Comparison of ENCODE assay signal across 8 mouse cellular contexts in the genomic region with DNA sequence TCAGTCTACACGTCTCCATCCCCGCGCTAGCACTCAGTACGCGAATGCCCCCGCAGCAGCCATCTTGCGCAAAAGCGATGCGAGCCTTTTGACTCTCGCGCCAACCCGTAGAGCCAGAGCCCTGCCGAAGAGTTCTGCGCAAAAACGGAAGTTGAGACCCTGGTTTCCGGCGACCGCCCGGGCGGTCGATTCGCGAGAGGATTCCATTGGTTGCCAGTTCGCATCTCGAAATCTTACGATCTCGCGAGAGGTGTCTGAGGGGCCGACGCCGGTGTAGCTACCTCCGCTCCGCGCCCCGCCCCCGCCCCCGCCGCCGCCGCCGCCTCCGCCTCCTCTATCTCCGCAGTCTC. TPM values are rescaled to one million over a fixed set of nuclear protein-coding genes. Genes with fewer than 3 reads are reported as not detected.
DNase-seq lines count a peak whose midpoint lies in the region; ATAC-seq and TF ChIP-seq lines count a peak whose summit lies in the region.

TSS of gene Dido1 (minus strand) at position 77 of the 350 bp plus-strand sequence.
TSS of gene Gid8 (plus strand) at position 195 of the 350 bp plus-strand sequence.

- no peaks in the 10 kb centered on the region for H3K27me3 ChIP-seq in Patski
- H3K27me3 ChIP-seq in hindbrain, embryonic 13.5 days, result no peaks in the 10 kb centered on the region

- peaks cover 22% of the 10 kb centered on the region for H3K4me1 ChIP-seq in hindbrain, embryonic 13.5 days (replicated peaks)

- H3K27ac ChIP-seq in hindbrain, embryonic 13.5 days, result peak within 1 kb of the TSS; percentile 90

- CTCF ChIA-PET in Patski (lab: Charles Lee), result no interaction called here

- peak within 1 kb of the TSS; percentile 94 for H3K4me2 ChIP-seq in hindbrain, embryonic 13.5 days

- H3K36me3 ChIP-seq in hindbrain, embryonic 13.5 days, result peaks cover 20% of the 10 kb centered on the region

- WGBS in hindbrain, embryonic 13.5 days, result under 1% methylated on average over 37 of the region's 43 CpGs

- peak; percentile 77 for DNase-seq in Patski (ENCODE audit: low read depth, low spot score)
- DNase-seq in cerebellum, postnatal 14 days, result peak; percentile 97
- peak; percentile 90 to 95 for DNase-seq in frontal cortex, postnatal 14 days (ENCODE audit: low spot score in 2 of 2)
- peak; percentile 91 to 93 for DNase-seq in layer of hippocampus, postnatal 25 days (ENCODE audit: extremely low spot score in 1 of 2, low spot score in 1 of 2)
- DNase-seq in lung, postnatal 25 days (ENCODE audit: low spot score), result peak; percentile 98
- DNase-seq in retina, embryonic 14.5 days (ENCODE audit: low spot score), result peak; percentile 99
- DNase-seq in thymus, postnatal 4 days, result peak; percentile 94

- no peak for TF ChIP-seq CTCF in Patski (IDR thresholded peaks at IDR 0.05)

- ATAC-seq in Patski, result peak; percentile 85
- ATAC-seq in hindbrain, embryonic 13.5 days (ENCODE audit: low FRiP score), result peak; percentile 95

- H3K9me3 ChIP-seq in hindbrain, embryonic 13.5 days, result no peaks in the 10 kb centered on the region

- peak within 1 kb of the TSS; percentile 95 for H3K9ac ChIP-seq in hindbrain, embryonic 13.5 days

- in situ Hi-C loops in Patski (cut with MboI; ENCODE audit: low pct_unique_long_range_greater_than_20kb), result no loop called here

- peak within 1 kb of the TSS; percentile 85 for H3K4me3 ChIP-seq in hindbrain, embryonic 13.5 days

- POLR2A ChIA-PET in Patski (lab: Charles Lee), result interaction anchor here (0.7 to 1.1 kb wide), 2 partner anchors 129 to 783 kb away, joined by 3 to 5 read pairs; partner anchors contain the start of gene Mrgbp

RNA-seq across cellular contexts. Expression of gene Dido1, which starts in this region (rescaled TPM):
- 30.8 TPM for polyA plus RNA-seq in Patski (2021)
- polyA plus RNA-seq in hindbrain, embryonic 13.5 days (2015; fragmentation: Nextera tagmentation; extraction: Ambion mirVana), result 27.6 and 29.7 TPM in 2 replicates
- 10 to 100 TPM; 51.1 to 59.6 TPM for total RNA-seq in layer of hippocampus, postnatal 25 days (2021)

RNA-seq across cellular contexts. Expression of gene Gid8, which starts in this region (rescaled TPM):
- polyA plus RNA-seq in Patski (2021), result 54.1 TPM
- 56.6 and 58.7 TPM in 2 replicates for polyA plus RNA-seq in hindbrain, embryonic 13.5 days (2015; fragmentation: Nextera tagmentation; extraction: Ambion mirVana)
- total RNA-seq in layer of hippocampus, postnatal 25 days (2021), result 10 to 100 TPM; 60.5 to 62.2 TPM

Comparison
In these comparisons a context has a peak if more than half of its experiments do, and no peak if none do; other contexts are left out.
1. Peak in every context shown above with its lines: DNase-seq, ATAC-seq, H3K4me3 ChIP-seq and H3K27ac ChIP-seq.